Mouse (Mus musculus) frontal cortex, postnatal 36 days (tissue): ENCODE measurements around the gene Pex10.
A peak's percentile ranks its signal among the peaks of the same experiment; 100 is the strongest.

Experiments
- DNase-seq, 2 experiments: peaks; one replicate each; pipeline ENCODE4 v3.0.0; 2022; ENCODE audit warnings: low spot score in 2 of 2

Pex10 gene

GRCm38 (mm10) chr4:155092718-155093430, 26.1 kb downstream of the Pex10 start:
- no peak for DNase-seq

GRCm38 (mm10) chr4:155093431-155094149, 26.8 kb downstream of the Pex10 start:
- DNase-seq = no peak

GRCm38 (mm10) chr4:155094565-155094964, 27.7 kb downstream of the Pex10 start:
- DNase-seq = peak in 1 of 2 experiments; percentile 42

- DNase-seq = peak; percentile 84 to 90
These were observed 28.6 kb downstream of the Pex10 start for GRCm38 (mm10) chr4:155095238-155095900.

GRCm38 (mm10) chr4:155095967-155096366, 29.2 kb downstream of the Pex10 start:
- DNase-seq = no peak

- no peak for DNase-seq
These were observed 30.6 kb downstream of the Pex10 start for GRCm38 (mm10) chr4:155097452-155097851.

- no peak for DNase-seq
These were observed 31.8 kb downstream of the Pex10 start for GRCm38 (mm10) chr4:155098572-155098971.

GRCm38 (mm10) chr4:155107886-155108285, 41.1 kb downstream of the Pex10 start:
- DNase-seq = no peak

GRCm38 (mm10) chr4:155109471-155109870, 42.7 kb downstream of the Pex10 start:
- DNase-seq = no peak

GRCm38 (mm10) chr4:155113766-155114410, 47.1 kb downstream of the Pex10 start:
- DNase-seq = peak in 1 of 2 experiments; percentile 53

- DNase-seq = no peak
These were observed 49.8 kb downstream of the Pex10 start for GRCm38 (mm10) chr4:155116607-155117006.

GRCm38 (mm10) chr4:155117396-155117978, 50.7 kb downstream of the Pex10 start:
- DNase-seq = no peak

- DNase-seq = no peak
These were observed 51.5 kb downstream of the Pex10 start for GRCm38 (mm10) chr4:155118278-155118677.

- no peak for DNase-seq
These were observed 53.2 kb downstream of the Pex10 start for GRCm38 (mm10) chr4:155120038-155120437.

GRCm38 (mm10) chr4:155120583-155120982, 53.8 kb downstream of the Pex10 start:
- no peak for DNase-seq

GRCm38 (mm10) chr4:155121222-155121621, 54.4 kb downstream of the Pex10 start:
- no peak for DNase-seq
